Mouse (Mus musculus) liver, embryonic 12.5 days (tissue): Measurements from ENCODE around the gene Ddi2. TPM values are rescaled to one million over a fixed set of nuclear protein-coding genes. Genes with fewer than 3 reads are reported as not detected.

Experiments used
- ATAC-seq: fragments of 200-750 bp; cut with Nextera tagmentation; 2 replicates; pipeline ENCODE4 v1.8.0; 2017; ENCODE audit warnings: moderate number of reproducible peaks, mild to moderate bottlenecking, moderate library complexity
- H3K27ac ChIP-seq: fragments of 300-500 bp; sonication (generic); 2 replicates; pipeline ENCODE4 v1.5.1; 2016; ENCODE audit warnings: mild to moderate bottlenecking
- H3K27me3 ChIP-seq: fragments of 300-500 bp; sonication (generic); replicated peaks from 2 replicates; pipeline ENCODE4 v1.6.1; 2016; ENCODE audit warnings: mild to moderate bottlenecking, moderate library complexity
- H3K36me3 ChIP-seq: fragments of 300-500 bp; sonication (generic); 2 replicates; pipeline ENCODE4 v1.6.1; 2016; ENCODE audit warnings: mild to moderate bottlenecking, moderate library complexity
- H3K4me1 ChIP-seq: fragments of 300-500 bp; sonication (generic); 2 replicates; pipeline ENCODE4 v1.6.1; 2016
- H3K4me2 ChIP-seq: fragments of 300-500 bp; sonication (generic); 2 replicates; pipeline ENCODE4 v1.6.1; 2016; ENCODE audit warnings: mild to moderate bottlenecking, moderate library complexity
- H3K4me3 ChIP-seq: fragments of 300-500 bp; sonication (generic); 2 replicates; pipeline ENCODE4 v1.5.1; 2016; ENCODE audit warnings: mild to moderate bottlenecking, moderate library complexity
- H3K9ac ChIP-seq: fragments of 300-500 bp; sonication (generic); 2 replicates; pipeline ENCODE4 v1.6.1; 2016; ENCODE audit warnings: mild to moderate bottlenecking, moderate library complexity
- H3K9me3 ChIP-seq: fragments of 300-500 bp; sonication (generic); replicated peaks from 2 replicates; pipeline ENCODE4 v1.6.1; 2016; ENCODE audit warnings: mild to moderate bottlenecking, moderate library complexity
- WGBS: fragments of 180-500 bp; shearing (Covaris S2); methylation state at CpG from one replicate; pipeline ENCODE4 v1.1.7; 2016; ENCODE audit not compliant: insufficient replicate concordance; 5-methylcytosine and 5-hydroxymethylcytosine counted together
- polyA plus RNA-seq: library from polyadenylated mRNA; unstranded; fragments of >200 nt; fragmentation: Nextera tagmentation; extraction: Ambion mirVana; gene quantifications from 2 replicates; pipeline ENCODE4 v1.2.1, GENCODE M21; 2016

The Ddi2 gene
- polyA plus RNA-seq, 1 experiment from 2014 or later, result 28.6 TPM

DNA sequence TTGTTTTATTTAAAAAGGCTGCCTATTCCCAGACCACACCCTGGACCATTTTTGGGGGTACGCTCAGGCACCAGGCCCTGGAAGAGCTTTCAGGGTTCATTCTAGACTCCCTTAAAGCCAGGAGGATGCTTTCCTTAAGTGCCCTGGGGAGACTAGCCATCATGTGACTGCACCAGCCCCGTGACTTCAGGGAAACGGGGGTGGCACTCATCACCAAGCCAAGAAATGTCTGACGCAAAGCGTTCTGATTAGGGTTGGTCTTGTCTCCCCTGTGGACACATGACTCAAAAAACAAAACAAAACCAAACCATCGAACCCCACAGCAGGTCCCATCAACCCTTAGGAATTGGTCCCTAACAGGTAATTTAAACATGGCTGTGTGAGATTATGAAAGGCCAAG is 71.9 kb downstream of the Ddi2 start:
- ATAC-seq, result no peak
- no peak overlapping the region for H3K4me2 ChIP-seq
- WGBS, result 83% methylated on average over 6 of the region's 6 CpGs
- peaks cover 7% of the 10 kb centered on the region for H3K4me1 ChIP-seq
- no peak overlapping the region for H3K9ac ChIP-seq
- H3K4me3 ChIP-seq, result no peak overlapping the region
- H3K36me3 ChIP-seq, result peaks cover 36% of the 10 kb centered on the region
- no peak overlapping the region for H3K27ac ChIP-seq
- H3K9me3 ChIP-seq, result no peaks in the 10 kb centered on the region
- H3K27me3 ChIP-seq, result no peaks in the 10 kb centered on the region

DNA sequence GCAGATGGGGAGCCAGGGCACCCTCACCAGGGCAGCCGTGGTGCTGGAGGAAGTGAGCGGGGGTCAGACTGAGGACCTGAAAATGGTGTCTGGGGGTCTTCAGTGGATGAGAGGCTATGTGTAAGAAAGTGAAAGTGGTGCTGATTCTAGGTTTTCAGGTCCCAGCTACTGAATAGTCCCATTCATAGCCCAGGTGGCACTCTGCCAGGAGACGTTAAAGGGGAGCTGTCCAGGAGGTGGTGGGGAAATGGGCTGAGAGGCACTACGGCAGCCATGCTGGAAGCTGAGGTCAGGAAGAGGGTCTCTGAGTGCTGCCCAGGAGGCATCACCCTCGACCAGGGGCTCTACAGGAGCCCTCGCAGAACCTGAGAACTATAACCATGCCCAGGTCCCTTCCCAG is 74.0 kb downstream of the Ddi2 start:
- Histone ChIP-seq H3K27ac (no peak overlapping the region), H3K4me1 (no peaks in the 10 kb centered on the region), H3K4me3 (no peak overlapping the region), H3K9ac (no peak overlapping the region), H3K9me3 (no peaks in the 10 kb centered on the region), H3K36me3 (peaks cover 36% of the 10 kb centered on the region), H3K27me3 (no peaks in the 10 kb centered on the region), H3K4me2 (no peak overlapping the region)
- ATAC-seq, result no peak
- 72% methylated on average over 6 of the region's 6 CpGs for WGBS

DNA sequence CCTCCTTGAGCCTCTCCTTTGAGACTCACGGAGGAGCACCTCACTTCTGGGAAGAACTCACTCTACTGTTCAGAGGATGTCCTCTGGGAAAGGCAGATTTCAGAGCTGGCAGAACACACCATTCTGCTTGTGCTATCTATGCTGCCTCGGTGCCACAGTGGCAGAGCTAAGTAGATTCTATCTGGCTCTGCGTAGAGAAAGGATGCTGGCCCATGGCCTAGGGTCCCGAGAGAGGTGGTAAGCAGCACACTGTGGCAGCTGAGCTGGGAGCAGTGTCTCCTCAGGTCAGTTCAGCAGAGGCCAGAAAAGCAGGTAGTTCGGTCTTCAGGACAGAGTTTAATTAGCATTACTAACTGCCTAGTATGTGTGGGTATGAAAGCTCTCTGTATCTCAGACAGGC is 75.0 kb downstream of the Ddi2 start:
- no peak overlapping the region for H3K4me2 ChIP-seq
- H3K27ac ChIP-seq, result no peak overlapping the region
- ATAC-seq, result no peak
- H3K27me3 ChIP-seq, result no peaks in the 10 kb centered on the region
- no peaks in the 10 kb centered on the region for H3K9me3 ChIP-seq
- no peak overlapping the region for H3K9ac ChIP-seq
- 86% methylated on average over 5 of the region's 5 CpGs for WGBS
- no peak overlapping the region for H3K4me3 ChIP-seq
- H3K4me1 ChIP-seq, result no peaks in the 10 kb centered on the region
- H3K36me3 ChIP-seq, result peaks cover 30% of the 10 kb centered on the region

DNA sequence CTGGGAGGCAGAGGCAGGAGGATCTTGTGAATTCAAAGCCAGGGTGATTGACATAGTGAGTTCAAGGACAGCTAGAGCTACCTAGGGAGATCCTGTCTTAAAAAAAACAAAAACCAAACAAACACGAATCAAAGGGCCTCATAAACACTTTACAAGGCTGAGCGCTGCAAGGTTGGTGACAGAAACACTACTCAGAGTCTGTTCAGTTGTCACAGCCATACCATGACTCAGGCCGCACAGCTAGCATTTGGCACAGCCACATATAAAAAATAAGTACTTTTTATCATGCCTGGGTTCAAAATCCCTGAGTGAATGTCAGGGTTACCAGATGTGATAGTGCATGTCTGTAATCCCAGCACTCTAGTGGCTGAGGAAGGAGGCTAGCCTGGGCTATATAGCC is 76.0 kb downstream of the Ddi2 start:
- Histone ChIP-seq H3K27ac (no peak overlapping the region), H3K36me3 (peaks cover 32% of the 10 kb centered on the region), H3K27me3 (no peaks in the 10 kb centered on the region), H3K9me3 (no peaks in the 10 kb centered on the region), H3K4me3 (no peak overlapping the region), H3K4me1 (no peaks in the 10 kb centered on the region), H3K4me2 (no peak overlapping the region), H3K9ac (no peak overlapping the region)
- WGBS, result 68% methylated on average over 3 of the region's 3 CpGs
- ATAC-seq, result no peak

DNA sequence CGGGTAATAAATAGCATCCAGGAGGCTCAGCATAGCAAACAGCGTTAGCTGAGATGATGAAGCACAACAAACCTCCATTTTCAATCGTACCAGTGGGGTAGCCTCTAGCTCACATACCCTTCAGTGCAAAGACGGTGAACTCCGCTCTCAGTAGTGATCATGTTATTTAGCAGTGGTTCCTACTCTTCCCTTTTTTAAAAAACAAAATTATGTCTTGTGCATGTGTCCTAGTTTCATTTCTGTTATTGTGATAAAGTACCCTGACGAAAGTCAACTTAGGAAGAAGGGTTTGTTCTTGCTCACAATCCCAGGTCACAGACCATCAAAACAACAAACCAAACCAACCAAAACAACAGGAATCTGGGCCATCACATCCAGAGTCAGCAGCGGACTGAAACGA is 77.2 kb downstream of the Ddi2 start:
- H3K4me1 ChIP-seq, result no peaks in the 10 kb centered on the region
- H3K4me2 ChIP-seq, result no peak overlapping the region
- H3K9me3 ChIP-seq, result no peaks in the 10 kb centered on the region
- H3K36me3 ChIP-seq, result peaks cover 34% of the 10 kb centered on the region
- no peak overlapping the region for H3K27ac ChIP-seq
- ATAC-seq, result no peak
- no peaks in the 10 kb centered on the region for H3K27me3 ChIP-seq
- WGBS, result 82% methylated on average over 8 of the region's 8 CpGs
- H3K9ac ChIP-seq, result no peak overlapping the region
- H3K4me3 ChIP-seq, result no peak overlapping the region

DNA sequence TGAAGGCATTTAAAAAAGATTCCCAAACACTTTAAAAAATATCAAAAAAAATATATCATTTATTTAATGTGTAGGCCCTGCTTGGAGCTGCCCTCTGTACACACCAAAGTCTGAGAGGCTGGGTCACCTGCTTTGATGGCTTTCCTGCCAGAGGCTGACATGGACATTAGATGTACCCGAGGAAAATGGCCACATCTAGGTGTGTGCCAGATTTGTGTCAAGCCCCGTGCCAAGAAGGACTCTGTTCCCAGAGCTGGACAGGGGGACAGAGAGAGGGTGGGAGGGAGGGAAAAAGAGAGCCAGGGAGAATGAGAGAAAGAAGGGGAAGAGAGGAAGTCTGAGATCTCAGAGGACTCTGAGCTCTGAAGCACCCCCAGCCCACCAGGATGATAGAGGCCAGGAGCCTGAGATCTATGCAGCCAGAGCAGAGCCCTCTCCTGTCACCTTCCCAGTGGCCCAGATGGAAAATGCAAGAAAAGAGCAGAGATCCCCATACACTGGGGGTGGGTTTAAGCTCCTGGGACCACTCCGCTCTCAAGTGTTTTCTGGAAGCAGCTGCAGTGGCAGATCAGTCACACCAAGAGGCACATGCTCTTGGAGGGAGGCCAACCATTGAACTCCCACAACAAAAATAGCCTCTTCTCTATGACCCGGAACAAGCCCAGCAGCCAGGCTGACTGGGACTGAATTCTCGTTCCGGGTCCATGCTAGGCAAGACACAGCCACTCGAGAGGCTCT is 79.9 kb downstream of the Ddi2 start:
- no peaks in the 10 kb centered on the region for H3K9me3 ChIP-seq
- no peak overlapping the region for H3K27ac ChIP-seq
- no peak overlapping the region for H3K4me3 ChIP-seq
- no peak overlapping the region for H3K9ac ChIP-seq
- 70% methylated on average over 7 of the region's 7 CpGs for WGBS
- peaks cover 43% of the 10 kb centered on the region for H3K36me3 ChIP-seq
- ATAC-seq, result no peak
- no peaks in the 10 kb centered on the region for H3K4me1 ChIP-seq
- H3K27me3 ChIP-seq, result no peaks in the 10 kb centered on the region
- no peak overlapping the region for H3K4me2 ChIP-seq

DNA sequence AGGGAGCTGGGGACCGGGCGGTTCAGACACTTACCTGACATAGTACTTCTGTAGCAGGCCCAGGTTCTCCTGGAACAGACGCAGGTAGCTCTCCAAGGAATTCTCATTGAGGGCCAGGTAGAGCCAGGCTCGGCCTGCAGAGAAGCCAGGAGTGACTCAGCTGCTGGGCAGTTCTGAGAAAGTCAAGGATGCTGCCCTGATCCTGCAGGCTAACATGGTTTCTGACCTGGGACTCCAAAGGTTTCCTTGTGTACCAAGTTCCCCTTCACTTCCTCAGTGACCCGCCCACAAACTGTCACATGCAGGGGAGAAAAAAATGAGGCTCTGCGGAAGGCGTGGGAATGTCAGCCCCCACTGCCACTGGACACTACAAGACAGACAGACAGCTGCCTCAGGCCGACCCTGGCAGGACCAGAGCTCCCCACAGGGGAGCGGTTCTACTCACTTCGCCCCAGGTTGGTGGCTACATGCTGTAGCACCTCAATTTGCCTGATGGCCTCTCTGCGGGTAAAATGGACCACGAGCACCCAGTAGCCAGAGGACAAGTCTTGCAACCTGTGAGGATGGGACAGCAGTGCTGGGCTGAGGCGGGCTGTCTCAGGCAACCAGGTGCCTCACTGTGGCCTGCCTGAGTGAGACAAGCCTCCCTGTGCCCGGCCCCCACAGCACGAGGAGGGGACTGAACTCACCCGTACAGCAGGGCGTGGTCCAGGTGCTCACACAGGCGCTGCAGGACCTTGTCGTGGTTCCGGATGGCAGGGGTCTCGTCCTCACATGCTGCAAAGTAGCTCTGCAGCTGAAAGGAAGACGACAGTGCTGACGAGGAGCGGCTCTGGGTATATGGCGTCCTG is 81.0 kb downstream of the Ddi2 start:
- Histone ChIP-seq H3K4me3 (no peak overlapping the region), H3K9me3 (no peaks in the 10 kb centered on the region), H3K27ac (no peak overlapping the region), H3K4me2 (no peak overlapping the region), H3K4me1 (no peaks in the 10 kb centered on the region), H3K9ac (no peak overlapping the region), H3K27me3 (no peaks in the 10 kb centered on the region), H3K36me3 (peaks cover 44% of the 10 kb centered on the region)
- WGBS, result 84% methylated on average over 25 of the region's 25 CpGs
- ATAC-seq, result no peak

DNA sequence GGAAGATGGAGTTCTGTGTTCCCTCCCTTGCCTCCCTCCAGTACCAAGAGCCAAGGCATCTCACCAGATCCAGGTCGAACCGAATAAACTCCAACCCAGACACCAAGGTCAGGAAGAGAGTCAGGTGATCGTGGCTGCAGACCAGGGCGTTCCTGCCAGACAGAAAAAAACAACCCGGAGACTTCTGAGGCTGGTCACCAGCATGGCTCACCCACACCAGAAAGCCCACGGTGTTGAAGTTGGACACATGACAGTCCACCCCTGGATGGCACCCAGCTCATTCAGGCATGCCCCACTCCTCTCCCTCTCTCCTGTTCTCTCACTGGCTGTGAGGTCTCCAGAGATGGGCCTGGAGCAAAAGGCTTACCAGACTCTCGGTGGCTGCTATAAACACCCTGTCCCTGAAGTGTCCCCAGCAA is 81.9 kb downstream of the Ddi2 start:
- no peak overlapping the region for H3K27ac ChIP-seq
- H3K4me3 ChIP-seq, result no peak overlapping the region
- no peak overlapping the region for H3K9ac ChIP-seq
- H3K36me3 ChIP-seq, result peaks cover 47% of the 10 kb centered on the region
- WGBS, result 83% methylated on average over 7 of the region's 7 CpGs
- no peaks in the 10 kb centered on the region for H3K4me1 ChIP-seq
- no peak overlapping the region for H3K4me2 ChIP-seq
- H3K9me3 ChIP-seq, result no peaks in the 10 kb centered on the region
- H3K27me3 ChIP-seq, result no peaks in the 10 kb centered on the region
- ATAC-seq, result no peak

DNA sequence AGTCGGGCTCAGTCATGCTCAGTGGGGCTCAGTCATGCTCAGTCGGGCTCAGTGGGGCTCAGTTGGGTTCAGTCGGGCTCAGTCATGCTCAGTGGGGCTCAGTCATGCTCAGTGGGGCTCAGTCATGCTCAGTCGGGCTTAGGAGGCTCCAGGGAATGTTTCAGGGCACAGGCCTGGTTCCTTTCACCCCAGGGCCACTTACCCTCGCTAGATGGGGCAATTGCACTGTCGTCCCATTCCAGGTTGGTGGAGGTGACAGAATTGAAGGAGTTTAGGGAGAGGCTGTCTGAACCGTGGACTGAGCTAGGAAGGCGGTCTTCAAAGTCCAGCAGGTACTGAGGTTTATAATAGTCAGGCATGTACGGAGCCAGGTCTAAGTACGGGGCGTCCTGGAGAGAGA is 83.7 kb downstream of the Ddi2 start:
- Histone ChIP-seq H3K27me3 (no peaks in the 10 kb centered on the region), H3K27ac (no peak overlapping the region), H3K9me3 (no peaks in the 10 kb centered on the region), H3K36me3 (peaks cover 47% of the 10 kb centered on the region), H3K9ac (no peak overlapping the region), H3K4me3 (no peak overlapping the region), H3K4me1 (no peaks in the 10 kb centered on the region), H3K4me2 (no peak overlapping the region)
- WGBS, result 70% methylated on average over 11 of the region's 11 CpGs
- no peak for ATAC-seq

DNA sequence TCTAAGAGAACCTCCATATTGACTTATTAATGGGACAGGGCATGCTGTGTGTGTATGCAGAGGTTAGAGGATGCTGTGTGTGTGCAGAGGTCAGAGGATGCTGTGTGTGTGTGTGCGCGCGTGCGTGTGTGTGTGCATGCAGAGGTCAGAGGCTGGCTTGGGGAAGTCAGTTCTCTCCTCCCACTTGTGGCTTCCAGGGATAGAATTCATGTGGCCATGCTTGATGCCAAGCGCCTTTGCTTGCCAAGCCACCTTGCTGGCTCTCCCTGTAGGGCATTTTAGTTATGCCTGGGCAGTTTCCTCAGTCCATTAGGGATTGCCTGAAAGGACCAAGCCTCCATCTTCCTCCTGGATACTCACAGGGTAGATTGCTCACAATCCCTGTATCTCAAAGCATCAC is 86.5 kb downstream of the Ddi2 start:
- no peaks in the 10 kb centered on the region for H3K9me3 ChIP-seq
- ATAC-seq, result no peak
- H3K27me3 ChIP-seq, result no peaks in the 10 kb centered on the region
- H3K4me3 ChIP-seq, result no peak overlapping the region
- no peaks in the 10 kb centered on the region for H3K4me1 ChIP-seq
- H3K4me2 ChIP-seq, result no peak overlapping the region
- no peak overlapping the region for H3K27ac ChIP-seq
- whole genome bisulfite sequencing, result 96% methylated on average over 5 of the region's 5 CpGs
- H3K9ac ChIP-seq, result no peak overlapping the region
- peaks cover 58% of the 10 kb centered on the region for H3K36me3 ChIP-seq

DNA sequence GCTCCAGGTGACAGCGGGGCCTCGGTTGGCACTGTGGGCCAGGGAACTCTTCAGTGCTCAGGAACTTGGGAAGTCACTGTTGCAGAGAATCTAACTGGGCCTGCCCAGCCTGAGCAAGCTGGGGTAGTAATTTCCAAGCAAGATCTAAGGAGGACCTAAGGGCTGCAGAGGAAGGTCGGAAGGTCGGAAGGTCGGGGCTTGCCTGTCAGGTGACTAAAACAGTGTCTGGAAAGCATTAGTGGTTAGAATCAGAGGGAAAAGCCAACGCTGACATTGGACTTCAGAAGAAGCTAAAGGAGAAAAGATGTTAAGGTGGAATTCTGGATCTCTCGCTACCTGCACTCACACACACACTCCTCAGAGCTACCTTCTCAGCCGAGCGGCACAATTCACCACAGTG is 87.2 kb downstream of the Ddi2 start:
- no peak overlapping the region for H3K27ac ChIP-seq
- no peaks in the 10 kb centered on the region for H3K4me1 ChIP-seq
- WGBS, result 80% methylated on average over 9 of the region's 9 CpGs
- no peaks in the 10 kb centered on the region for H3K27me3 ChIP-seq
- no peak for ATAC-seq
- H3K36me3 ChIP-seq, result peaks cover 58% of the 10 kb centered on the region
- no peaks in the 10 kb centered on the region for H3K9me3 ChIP-seq
- no peak overlapping the region for H3K4me3 ChIP-seq
- no peak overlapping the region for H3K9ac ChIP-seq
- no peak overlapping the region for H3K4me2 ChIP-seq

DNA sequence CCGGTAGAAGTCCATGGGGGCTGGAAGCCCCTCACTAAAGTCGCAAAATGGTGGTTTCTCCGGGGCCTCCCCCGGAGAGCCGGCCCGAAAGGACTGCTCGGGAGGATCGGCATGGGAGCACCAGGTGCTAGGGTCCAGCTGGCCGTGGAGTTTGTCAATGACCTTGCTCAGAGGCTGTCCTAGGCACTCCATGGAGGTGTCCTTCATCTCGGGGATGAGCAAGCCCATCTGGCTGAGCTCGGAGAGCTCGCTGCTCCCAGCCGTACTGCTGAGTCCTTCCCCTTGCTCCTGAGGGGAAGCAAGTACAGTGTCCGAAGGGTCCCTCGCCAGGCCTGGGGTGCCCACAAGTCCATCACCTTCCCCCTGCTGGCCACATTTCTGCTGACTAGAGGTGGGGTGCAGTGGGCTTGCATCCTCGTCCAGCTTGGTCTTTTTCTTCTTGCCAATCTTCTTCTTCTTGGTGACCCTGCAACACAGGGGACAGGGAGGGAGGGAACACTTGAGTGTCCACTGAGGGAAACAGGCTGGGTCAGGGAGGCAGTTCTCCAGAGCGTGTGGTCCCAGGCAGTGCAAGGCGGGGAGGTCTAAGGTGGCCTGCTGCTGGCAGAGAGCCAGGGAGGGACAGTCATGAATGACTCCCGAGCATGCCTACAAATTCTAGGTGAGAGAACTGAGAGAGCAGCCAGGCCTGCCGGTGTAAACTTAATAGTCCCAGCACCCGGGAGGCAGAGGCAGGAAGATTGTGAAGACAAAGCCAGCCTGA is 90.9 kb downstream of the Ddi2 start:
- no peaks in the 10 kb centered on the region for H3K27me3 ChIP-seq
- H3K9me3 ChIP-seq, result no peaks in the 10 kb centered on the region
- H3K36me3 ChIP-seq, result peaks cover 71% of the 10 kb centered on the region
- 87% methylated on average over 21 of the region's 21 CpGs for whole genome bisulfite sequencing
- no peak overlapping the region for H3K4me3 ChIP-seq
- no peak overlapping the region for H3K4me2 ChIP-seq
- H3K4me1 ChIP-seq, result no peaks in the 10 kb centered on the region
- no peak overlapping the region for H3K9ac ChIP-seq
- H3K27ac ChIP-seq, result no peak overlapping the region
- no peak for ATAC-seq
